Mouse (Mus musculus) adrenal gland, postnatal 25 days (tissue): ENCODE measurements around the gene Pxt1. TPM values are rescaled to one million over a fixed set of nuclear protein-coding genes. Genes with fewer than 3 reads are reported as not detected.

Experiments
- DNase-seq: peaks from one replicate; pipeline ENCODE4 v3.0.0; 2021; ENCODE audit warnings: mixed read lengths
- total RNA-seq: library from RNA; stranded (reverse); gene quantifications from 2 replicates; pipeline ENCODE4 v1.2.3, GENCODE M21; 2021

Pxt1 gene
- total RNA-seq, 1 experiment from 2014 or later = not detected

GRCm38 (mm10) chr17:28915060-28915628 is 28.5 kb downstream of the Pxt1 start, which contains the start of gene 4930539E08Rik:
Gene 4930539E08Rik (minus strand): TSS chr17:28915324.
- no peak for DNase-seq

DNA sequence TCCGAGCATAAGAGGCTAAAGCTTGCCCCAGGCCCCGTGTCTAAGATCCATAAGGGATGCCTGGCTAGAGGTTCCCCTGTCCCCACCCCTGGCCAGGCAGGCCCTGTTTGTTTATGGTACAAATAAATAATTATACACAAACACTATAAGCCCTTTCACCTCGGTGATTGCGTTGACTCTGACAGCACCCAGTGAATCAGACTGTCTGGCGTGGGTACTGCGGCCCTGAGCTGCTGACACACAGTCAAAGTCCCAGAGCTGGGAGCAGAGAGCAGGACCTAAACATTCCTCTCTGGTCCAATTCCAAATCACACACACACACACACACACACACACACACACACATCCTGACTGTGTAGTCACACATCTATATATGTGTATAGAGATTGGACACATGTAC is 29.7 kb downstream of the Pxt1 start:
- no peak for DNase-seq

DNA sequence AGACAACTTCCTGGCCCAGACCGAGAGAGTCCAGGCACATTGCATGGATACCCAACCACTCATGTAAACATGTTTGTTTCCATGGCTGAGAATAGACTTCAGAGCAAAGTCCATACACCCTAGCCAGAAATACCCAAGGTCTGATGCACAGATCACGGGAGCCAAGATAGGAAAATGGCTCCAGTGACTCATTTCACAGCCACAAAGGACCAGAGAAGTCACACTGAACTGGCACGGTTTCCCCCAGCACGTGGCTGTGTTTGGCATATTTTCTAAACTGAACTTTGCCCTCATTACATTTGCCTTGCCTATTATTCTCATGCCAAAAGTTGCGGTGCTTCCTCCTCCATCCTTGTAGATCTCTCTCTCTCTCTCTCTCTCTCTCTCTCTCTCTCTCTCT is 30.4 kb downstream of the Pxt1 start:
- DNase-seq = peak; percentile 47

GRCm38 (mm10) chr17:28910139-28910538 is 33.5 kb downstream of the Pxt1 start:
- no peak for DNase-seq

DNA sequence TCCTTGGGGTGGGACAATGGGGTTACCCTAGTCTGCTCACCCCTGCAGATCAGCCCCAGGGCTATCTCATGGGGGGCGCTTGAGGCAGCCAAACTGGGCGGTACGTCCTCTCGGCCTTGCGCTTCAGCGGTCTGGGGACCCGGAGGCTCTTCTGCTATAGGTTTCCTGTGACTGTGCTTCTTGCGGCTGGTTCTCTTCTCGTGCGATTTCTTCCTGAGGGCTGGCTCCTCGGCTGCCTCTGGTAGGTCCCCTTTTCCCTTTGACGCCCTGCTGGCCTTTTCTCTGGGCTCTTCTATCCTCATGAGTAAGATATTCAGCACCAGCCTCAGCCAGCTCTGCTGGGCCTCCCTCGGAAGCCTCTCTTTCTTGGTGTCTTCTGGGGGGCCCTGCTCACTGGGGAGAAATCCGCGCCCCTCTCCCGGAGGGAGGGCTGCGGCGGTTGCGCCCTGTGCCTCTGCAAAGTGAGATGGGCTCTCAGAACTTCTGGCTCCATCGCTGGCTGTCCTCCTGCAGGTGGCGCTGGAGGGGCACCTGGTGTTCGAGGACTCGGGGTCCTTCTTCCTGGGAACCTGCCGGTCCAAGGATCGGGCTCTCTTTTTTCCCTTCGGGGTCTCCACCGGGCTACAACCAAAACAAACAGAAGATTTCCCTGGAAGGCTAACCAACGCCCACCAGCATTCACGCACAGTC is 34.2 kb downstream of the Pxt1 start:
- peak; percentile 65 for DNase-seq

DNA sequence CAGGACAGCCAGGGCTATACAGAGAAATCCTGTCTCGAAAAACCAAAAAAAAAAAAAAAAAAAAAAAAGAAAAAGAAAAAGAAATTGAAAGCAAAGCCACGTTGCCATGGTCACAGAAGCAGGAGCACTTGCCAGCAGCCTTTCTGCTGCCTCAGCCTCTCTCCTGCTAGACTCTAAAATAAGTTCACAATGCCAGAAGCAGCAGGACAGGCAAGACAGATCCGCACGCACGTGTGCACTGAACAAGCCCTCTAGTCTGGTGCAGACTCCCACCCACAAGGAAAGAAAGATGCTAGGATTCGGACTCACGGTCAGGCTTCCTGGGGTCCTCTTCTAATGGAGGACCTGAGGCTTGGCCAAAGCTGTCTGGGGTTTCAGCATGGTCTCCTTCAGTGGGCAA is 35.7 kb downstream of the Pxt1 start:
- DNase-seq = no peak

GRCm38 (mm10) chr17:28905377-28905916 is 38.2 kb downstream of the Pxt1 start:
- DNase-seq = no peak

- DNase-seq = peak; percentile 76
Observed at GRCm38 (mm10) chr17:28904546-28905376, 38.9 kb downstream of the Pxt1 start.

GRCm38 (mm10) chr17:28901559-28901958 is 42.1 kb downstream of the Pxt1 start:
- no peak for DNase-seq

GRCm38 (mm10) chr17:28899427-28899826 is 44.2 kb downstream of the Pxt1 start:
- no peak for DNase-seq

- DNase-seq = no peak
Observed at GRCm38 (mm10) chr17:28898249-28898648, 45.4 kb downstream of the Pxt1 start.

DNA sequence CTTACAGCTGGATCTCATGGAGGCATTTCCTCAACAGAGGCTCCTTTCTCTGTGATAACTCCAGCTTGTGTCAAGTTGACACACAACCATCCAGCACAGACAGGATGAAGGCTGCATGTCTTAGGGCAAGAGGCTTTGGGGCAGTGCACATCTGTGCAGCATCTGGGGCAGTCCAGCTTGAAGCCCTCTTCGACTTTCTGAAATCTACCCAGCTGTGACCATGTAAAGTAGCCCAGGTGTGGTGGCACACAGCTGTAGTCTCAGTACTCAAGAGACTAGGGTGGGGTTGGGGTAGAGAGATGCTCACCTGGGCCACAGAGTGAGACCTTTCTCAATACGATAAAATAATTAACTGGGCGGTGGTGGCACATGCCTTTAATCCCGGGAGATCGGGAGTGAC is 45.8 kb downstream of the Pxt1 start:
- no peak for DNase-seq

GRCm38 (mm10) chr17:28896095-28896780 is 47.4 kb downstream of the Pxt1 start:
- no peak for DNase-seq

GRCm38 (mm10) chr17:28895217-28895875 is 48.3 kb downstream of the Pxt1 start:
- DNase-seq = no peak

DNA sequence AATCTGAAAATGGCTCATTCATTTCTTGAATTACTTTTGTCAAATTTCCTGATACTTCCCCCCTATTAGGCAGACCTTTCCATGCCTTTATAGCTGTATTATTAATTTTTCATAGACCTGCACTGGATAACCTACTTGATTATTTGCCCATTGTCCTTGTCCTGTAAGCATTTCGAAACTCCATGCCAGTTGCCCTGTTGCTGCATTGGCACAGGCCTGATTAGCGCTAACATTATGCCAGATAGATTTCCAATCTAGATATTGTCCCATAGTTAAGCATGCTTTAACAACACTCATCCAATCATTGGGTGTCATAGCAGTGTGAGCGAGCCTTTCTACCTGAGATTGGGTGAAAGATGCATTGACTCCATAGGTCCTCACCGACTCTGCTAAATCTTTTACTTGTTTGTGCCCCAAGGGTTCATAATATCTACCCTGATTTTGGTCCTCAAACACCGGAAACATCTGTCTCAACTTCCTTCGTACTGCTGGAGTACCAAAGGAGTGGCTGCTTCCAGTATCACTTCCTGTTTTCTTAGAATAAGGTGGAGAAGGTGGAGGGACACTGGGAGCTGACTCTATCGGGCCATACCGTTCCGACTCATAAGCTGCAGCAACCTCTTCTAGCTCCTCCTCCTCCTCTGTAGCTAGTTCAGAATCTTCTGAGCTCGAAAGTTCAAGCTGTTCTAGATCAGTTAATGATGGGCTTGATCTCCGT is 49.4 kb downstream of the Pxt1 start:
- no peak for DNase-seq

GRCm38 (mm10) chr17:28886266-28886665 is 57.4 kb downstream of the Pxt1 start:
- no peak for DNase-seq

GRCm38 (mm10) chr17:28885231-28885630 is 58.4 kb downstream of the Pxt1 start:
- no peak for DNase-seq
